Mouse (Mus musculus): ENCODE results near the gene Creb5. TPM values are rescaled to one million over a fixed set of nuclear protein-coding genes. Genes with fewer than 3 reads are reported as not detected.
A peak's percentile ranks its signal among the peaks of the same experiment; 100 is the strongest.
"Not testable (repeated sequence)": the region's sequence is repeated elsewhere in the genome, so short reads cannot be mapped to it uniquely, and the experiment has no call there.

Gene Creb5
- total and polyA plus RNA-seq, 2 experiments from 2014 or later: 1.6 to 3.2 TPM

- H3K4me2 ChIP-seq (ENCODE audit: low read depth, low read length, poor library complexity, severe bottlenecking): no peak overlapping the region
- TF ChIP-seq CTCF (IDR thresholded peaks at IDR 0.05): no peak
- H3K4me1 ChIP-seq (ENCODE audit: insufficient read depth, low read length): 0 out of 2 replicates have a peak, but pooled peaks cover 3% of the 10 kb centered on the region
- H3K36me3 ChIP-seq (ENCODE audit: insufficient read depth, low read length): no peaks in the 10 kb centered on the region
- no peak overlapping the region for H3K4me3 ChIP-seq (ENCODE audit: low read depth, low read length)
- 68% methylated on average over 4 of the region's 4 CpGs for WGBS
- H3K27ac ChIP-seq (ENCODE audit: low read depth, low read length): no peak overlapping the region
- DNase-seq (ENCODE audit: low spot score): no peak
- no peak for ATAC-seq (ENCODE audit: low FRiP score)
- no peaks in the 10 kb centered on the region for H3K27me3 ChIP-seq (ENCODE audit: insufficient read depth, low read length)
- H3K9me3 ChIP-seq (ENCODE audit: low read length): no peaks in the 10 kb centered on the region
- no peak overlapping the region for H3K9ac ChIP-seq (replicated peaks; ENCODE audit: low read length, poor library complexity, severe bottlenecking)
Observed at GRCm38 (mm10) chr6:53397797-53398196, 110.7 kb downstream of the Creb5 start.

- 32% methylated on average over 18 of the region's 18 CpGs for whole genome bisulfite sequencing
- Histone ChIP-seq H3K4me1 (ENCODE audit: insufficient read depth, low read length) (0 out of 2 replicates have a peak, but pooled peaks cover 3% of the 10 kb centered on the region), H3K27ac (ENCODE audit: low read depth, low read length) (no peak overlapping the region), H3K27me3 (ENCODE audit: insufficient read depth, low read length) (no peaks in the 10 kb centered on the region), H3K36me3 (ENCODE audit: insufficient read depth, low read length) (no peaks in the 10 kb centered on the region), H3K4me3 (ENCODE audit: low read depth, low read length) (no peak overlapping the region), H3K4me2 (ENCODE audit: low read depth, low read length, poor library complexity, severe bottlenecking) (0 out of 2 replicates have a peak overlapping the region, but pooled peaks have one; percentile 3), H3K9me3 (ENCODE audit: low read length) (no peaks in the 10 kb centered on the region), H3K9ac (replicated peaks; ENCODE audit: low read length, poor library complexity, severe bottlenecking) (no peak overlapping the region)
- DNase-seq (ENCODE audit: low spot score) (no peak), ATAC-seq (ENCODE audit: low FRiP score) (no peak)
- TF ChIP-seq CTCF (IDR thresholded peaks at IDR 0.05): no peak
Observed at GRCm38 (mm10) chr6:53398297-53399140, 111.4 kb downstream of the Creb5 start.

GRCm38 (mm10) chr6:53401364-53401763 lies 114.3 kb downstream of the Creb5 start:
- TF ChIP-seq CTCF (IDR thresholded peaks at IDR 0.05): no peak
- Histone ChIP-seq H3K9me3 (ENCODE audit: low read length) (no peaks in the 10 kb centered on the region), H3K4me3 (ENCODE audit: low read depth, low read length) (no peak overlapping the region), H3K36me3 (ENCODE audit: insufficient read depth, low read length) (no peaks in the 10 kb centered on the region), H3K4me2 (ENCODE audit: low read depth, low read length, poor library complexity, severe bottlenecking) (no peak overlapping the region), H3K27ac (ENCODE audit: low read depth, low read length) (no peak overlapping the region), H3K9ac (replicated peaks; ENCODE audit: low read length, poor library complexity, severe bottlenecking) (no peak overlapping the region), H3K4me1 (ENCODE audit: insufficient read depth, low read length) (no peaks in the 10 kb centered on the region), H3K27me3 (ENCODE audit: insufficient read depth, low read length) (no peaks in the 10 kb centered on the region)
- WGBS: 91% methylated on average over 6 of the region's 6 CpGs
- ATAC-seq (ENCODE audit: low FRiP score) (no peak), DNase-seq (ENCODE audit: low spot score) (no peak)

GRCm38 (mm10) chr6:53402551-53402950 lies 115.5 kb downstream of the Creb5 start:
- H3K9ac ChIP-seq (replicated peaks; ENCODE audit: low read length, poor library complexity, severe bottlenecking); H3K36me3 ChIP-seq (ENCODE audit: insufficient read depth, low read length); H3K4me2 ChIP-seq (ENCODE audit: low read depth, low read length, poor library complexity, severe bottlenecking); ATAC-seq (ENCODE audit: low FRiP score); H3K27ac ChIP-seq (ENCODE audit: low read depth, low read length); H3K4me1 ChIP-seq (ENCODE audit: insufficient read depth, low read length); DNase-seq (ENCODE audit: low spot score); H3K4me3 ChIP-seq (ENCODE audit: low read depth, low read length); H3K9me3 ChIP-seq (ENCODE audit: low read length); H3K27me3 ChIP-seq (ENCODE audit: insufficient read depth, low read length): not testable (repeated sequence)
- WGBS: 98% methylated on average over 6 of the region's 7 CpGs

- Histone ChIP-seq H3K27ac (ENCODE audit: low read depth, low read length) (no peak overlapping the region), H3K27me3 (ENCODE audit: insufficient read depth, low read length) (no peaks in the 10 kb centered on the region), H3K4me2 (ENCODE audit: low read depth, low read length, poor library complexity, severe bottlenecking) (no peak overlapping the region), H3K4me3 (ENCODE audit: low read depth, low read length) (no peak overlapping the region), H3K9ac (replicated peaks; ENCODE audit: low read length, poor library complexity, severe bottlenecking) (no peak overlapping the region), H3K36me3 (ENCODE audit: insufficient read depth, low read length) (no peaks in the 10 kb centered on the region), H3K9me3 (ENCODE audit: low read length) (no peaks in the 10 kb centered on the region), H3K4me1 (ENCODE audit: insufficient read depth, low read length) (no peaks in the 10 kb centered on the region)
- no peak for TF ChIP-seq CTCF (IDR thresholded peaks at IDR 0.05)
- DNase-seq (ENCODE audit: low spot score): no peak
- ATAC-seq (ENCODE audit: low FRiP score): no peak
- 93% methylated on average over 6 of the region's 6 CpGs for WGBS
Observed at GRCm38 (mm10) chr6:53409183-53409582, 122.1 kb downstream of the Creb5 start.

- DNase-seq (ENCODE audit: low spot score): no peak
- WGBS: 59% methylated on average over 2 of the region's 3 CpGs
Observed at GRCm38 (mm10) chr6:53421345-53421744, 134.3 kb downstream of the Creb5 start.

More at GRCm38 (mm10) chr6:53421345-53421744, 134.3 kb downstream of the Creb5 start:
- no peaks in the 10 kb centered on the region for H3K4me1 ChIP-seq (ENCODE audit: insufficient read depth, low read length)
- no peak overlapping the region for H3K4me2 ChIP-seq (ENCODE audit: low read depth, low read length, poor library complexity, severe bottlenecking)
- no peak overlapping the region for H3K27ac ChIP-seq (ENCODE audit: low read depth, low read length)
- H3K4me3 ChIP-seq (ENCODE audit: low read depth, low read length): no peak overlapping the region
- H3K27me3 ChIP-seq (ENCODE audit: insufficient read depth, low read length): no peaks in the 10 kb centered on the region
- H3K9ac ChIP-seq (replicated peaks; ENCODE audit: low read length, poor library complexity, severe bottlenecking): no peak overlapping the region
- no peaks in the 10 kb centered on the region for H3K9me3 ChIP-seq (ENCODE audit: low read length)
- TF ChIP-seq CTCF (IDR thresholded peaks at IDR 0.05): no peak
- no peaks in the 10 kb centered on the region for H3K36me3 ChIP-seq (ENCODE audit: insufficient read depth, low read length)
- no peak for ATAC-seq (ENCODE audit: low FRiP score)
